Mouse (Mus musculus) heart, postnatal 36 days (tissue): ENCODE measurements around the gene Zfp574. TPM values are rescaled to one million over a fixed set of nuclear protein-coding genes. Genes with fewer than 3 reads are reported as not detected.
A peak's percentile ranks its signal among the peaks of the same experiment; 100 is the strongest.

Experiments
- DNase-seq, 2 experiments: peaks; one replicate each; pipeline ENCODE4 v3.0.0; 2021 to 2022
- intact Hi-C: fragments of 180-260 bp; cut with DNase I; formaldehyde crosslinking; loops from one replicate; pipeline ENCODE4 v1.15.1; 2025
- total RNA-seq, 2 experiments: library from RNA; stranded (reverse); gene quantifications; 2 replicates each; pipeline ENCODE4 v1.2.3; 2021

Zfp574 gene
- total RNA-seq, 2 experiments from 2014 or later, result 9.8 to 10.7 TPM

- intact Hi-C loops, result loop anchor here (1.0 kb wide), 1 partner anchor 82 kb away; no protein-coding TSS in a partner anchor
- peak; percentile 77 to 79 for DNase-seq
These were observed 33.2 kb downstream of the Zfp574 start for GRCm38 (mm10) chr7:25105411-25106160.

GRCm38 (mm10) chr7:25106790-25107502 is 34.6 kb downstream of the Zfp574 start:
- intact Hi-C loops, result no loop called here
- no peak for DNase-seq

GRCm38 (mm10) chr7:25109355-25109754 is 37.0 kb downstream of the Zfp574 start:
- DNase-seq, result no peak
- intact Hi-C loops, result no loop called here

- no peak for DNase-seq
- intact Hi-C loops, result no loop called here
These were observed 38.0 kb downstream of the Zfp574 start for GRCm38 (mm10) chr7:25110336-25110735.

- intact Hi-C loops, result no loop called here
These were observed 40.0 kb downstream of the Zfp574 start for GRCm38 (mm10) chr7:25112178-25112955.

GRCm38 (mm10) chr7:25112956-25113603 is 40.7 kb downstream of the Zfp574 start:
- DNase-seq, result no peak
- intact Hi-C loops, result no loop called here

More at GRCm38 (mm10) chr7:25112178-25112955, 40.0 kb downstream of the Zfp574 start:
- no peak for DNase-seq

- intact Hi-C loops, result no loop called here
- peak; percentile 36 to 46 for DNase-seq
These were observed 47.9 kb downstream of the Zfp574 start for GRCm38 (mm10) chr7:25120061-25120834.

- no peak for DNase-seq
- intact Hi-C loops, result no loop called here
These were observed 48.9 kb downstream of the Zfp574 start for GRCm38 (mm10) chr7:25121240-25121786.

GRCm38 (mm10) chr7:25125716-25126281 is 53.4 kb downstream of the Zfp574 start:
- intact Hi-C loops, result no loop called here
- no peak for DNase-seq

- intact Hi-C loops, result no loop called here
- DNase-seq, result no peak
These were observed 55.6 kb downstream of the Zfp574 start for GRCm38 (mm10) chr7:25127971-25128370.

DNA sequence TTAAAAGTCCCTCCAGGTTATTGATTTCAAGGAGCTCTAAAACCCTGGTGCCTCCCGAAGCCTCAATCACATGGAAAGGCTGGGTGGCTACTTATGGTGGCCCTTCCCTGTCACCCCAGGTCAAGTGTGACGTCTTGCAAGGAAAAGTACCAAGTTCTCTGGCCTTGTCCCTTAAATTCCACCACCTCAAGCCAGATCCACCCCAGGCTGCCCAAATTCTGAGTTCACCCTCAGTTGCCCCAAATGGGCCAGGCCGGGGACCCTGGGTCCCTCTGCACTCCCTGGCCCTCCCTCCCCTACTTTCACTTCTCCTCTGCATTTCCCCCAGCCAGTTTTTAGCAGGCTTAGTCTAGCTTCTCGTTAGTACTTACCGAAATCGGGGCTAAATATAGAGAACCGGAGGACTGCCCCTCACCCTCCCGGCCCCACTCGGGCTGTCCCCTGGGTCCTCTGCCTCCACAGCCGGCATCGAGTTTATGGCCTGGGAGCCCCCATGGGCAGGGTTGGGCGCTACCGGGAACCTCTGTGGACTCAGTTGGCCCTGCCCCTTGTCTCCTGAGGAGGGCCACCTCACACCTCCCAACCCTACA is 57.1 kb downstream of the Zfp574 start:
- DNase-seq, result peak in 1 of 2 experiments; percentile 9
- intact Hi-C loops, result no loop called here

DNA sequence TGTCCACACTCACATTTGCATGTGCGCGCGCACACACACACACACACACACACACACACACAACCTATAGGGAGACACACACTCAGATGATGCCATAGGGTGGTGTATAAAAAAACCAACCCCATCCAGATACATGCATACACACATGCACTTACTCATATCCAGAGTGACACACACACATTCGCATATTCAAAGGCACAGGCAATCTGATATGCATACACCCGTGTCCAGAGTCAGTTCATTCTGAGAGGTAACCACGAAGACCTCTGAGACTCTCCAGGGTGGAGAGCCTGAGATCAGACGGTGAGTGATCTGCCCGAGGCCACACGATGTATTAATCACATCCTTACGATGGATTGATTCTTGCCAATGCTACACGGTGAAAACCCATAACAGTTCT is 58.2 kb downstream of the Zfp574 start:
- intact Hi-C loops, result loop anchor here (5.0 kb wide), 3 partner anchors 187 to 282 kb away; partner anchors contain the start of genes Cxcl17 and Megf8
- no peak for DNase-seq

DNA sequence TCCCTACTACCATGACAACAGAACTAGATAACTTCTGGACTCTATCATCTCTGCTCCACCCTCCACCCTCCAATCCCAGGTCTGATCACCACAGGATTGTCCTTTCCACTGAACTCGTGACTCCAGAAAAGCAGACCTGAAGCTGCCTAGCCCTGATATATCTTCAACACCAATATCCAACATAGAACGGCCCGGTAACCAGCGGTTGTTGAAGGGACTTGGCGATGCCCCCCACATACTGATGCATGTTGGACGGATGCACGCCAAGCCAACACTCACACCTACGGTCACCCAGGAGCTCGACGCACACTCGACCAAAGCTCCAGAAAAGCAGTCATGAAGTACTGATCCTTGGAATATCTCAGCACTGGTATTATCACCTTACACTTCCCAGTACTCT is 58.9 kb downstream of the Zfp574 start:
- no peak for DNase-seq
- intact Hi-C loops, result loop anchor here (5.0 kb wide), 3 partner anchors 186 to 281 kb away; partner anchors contain the start of genes Cxcl17 and Megf8

- DNase-seq, result peak; percentile 36 to 37
These were observed 60.1 kb downstream of the Zfp574 start for GRCm38 (mm10) chr7:25132318-25132960.

More at GRCm38 (mm10) chr7:25132318-25132960, 60.1 kb downstream of the Zfp574 start:
- intact Hi-C loops, result loop anchor here (5.0 kb wide), 3 partner anchors 185 to 280 kb away; partner anchors contain the start of genes Cxcl17 and Megf8
